Mouse (Mus musculus) brown adipose tissue, adult 24 weeks (tissue): ENCODE results near the gene Prnd. TPM values are rescaled to one million over a fixed set of nuclear protein-coding genes. Genes with fewer than 3 reads are reported as not detected.
A peak's percentile ranks its signal among the peaks of the same experiment; 100 is the strongest.

Experiments
- H3K27ac ChIP-seq: fragments of 200-500 bp; replicated peaks from 2 replicates; pipeline ENCODE4 v1.5.1; 2012; ENCODE audit warnings: low read depth, mild to moderate bottlenecking, low read length
- H3K4me1 ChIP-seq: fragments of 200-500 bp; 2 replicates; pipeline ENCODE4 v1.6.1; 2012; ENCODE audit warnings: low read length, mixed read lengths; ENCODE audit not compliant: control insufficient read depth, insufficient read depth, insufficient read length
- H3K4me3 ChIP-seq: fragments of 200-500 bp; 2 replicates; pipeline ENCODE4 v1.5.1; 2012; ENCODE audit warnings: low read depth, mild to moderate bottlenecking, low read length, moderate library complexity; ENCODE audit not compliant: insufficient read depth
- polyA plus RNA-seq: library from polyadenylated mRNA; stranded (reverse); fragments of >200 nt; gene quantifications from 2 replicates; pipeline ENCODE4 v1.2.4, GENCODE M21; 2012; ENCODE audit not compliant: missing spikeins, insufficient read depth, insufficient read length

Gene Prnd
- polyA plus RNA-seq, 1 experiment, result 0.71 TPM

DNA sequence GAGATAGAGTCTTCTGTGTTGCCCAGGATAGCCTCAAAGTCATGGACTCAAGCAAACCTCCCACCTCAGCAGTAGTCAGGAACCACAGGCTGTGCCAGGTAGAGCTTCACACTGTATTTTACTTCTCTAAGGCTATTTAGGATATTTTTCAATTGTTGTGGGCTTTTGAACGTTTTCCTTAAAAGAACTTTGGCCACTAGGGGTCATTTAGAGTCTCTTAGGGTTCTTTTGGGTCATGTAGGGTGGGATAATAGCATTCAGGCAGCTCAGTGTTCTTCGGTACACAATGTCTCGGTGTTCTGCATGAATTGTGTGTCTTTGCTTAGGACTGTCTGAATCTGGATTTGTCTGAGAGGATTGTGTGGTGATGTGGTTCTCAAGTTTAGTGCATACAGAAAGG, 37.3 kb downstream of the Prnd start:
- Histone ChIP-seq H3K27ac (no peak overlapping the region), H3K4me3 (no peak overlapping the region)

DNA sequence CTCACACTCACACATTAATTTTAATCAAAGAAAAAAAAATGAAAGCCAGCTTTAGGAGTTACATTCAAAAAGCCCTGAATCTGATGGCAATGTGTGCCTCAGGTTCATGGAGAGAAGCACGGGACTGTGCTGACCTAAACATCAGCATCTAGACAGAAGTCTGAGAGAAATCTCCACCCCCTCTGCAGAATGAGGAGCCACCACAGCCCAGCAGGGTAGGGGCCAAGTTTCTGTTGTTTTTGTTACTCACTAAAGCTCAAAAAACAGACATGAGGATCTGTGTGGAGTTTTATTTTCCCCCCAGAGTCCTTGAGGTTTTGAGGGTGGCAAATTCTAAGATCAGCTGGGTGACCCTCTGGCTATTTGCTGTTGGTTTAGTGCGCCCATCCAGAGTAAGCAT, 37.9 kb downstream of the Prnd start:
- Histone ChIP-seq H3K4me1 (no peaks in the 10 kb centered on the region), H3K27ac (no peak overlapping the region)

More for the DNA sequence above, 37.3 kb downstream of the Prnd start:
- H3K4me1 ChIP-seq, result no peaks in the 10 kb centered on the region

DNA sequence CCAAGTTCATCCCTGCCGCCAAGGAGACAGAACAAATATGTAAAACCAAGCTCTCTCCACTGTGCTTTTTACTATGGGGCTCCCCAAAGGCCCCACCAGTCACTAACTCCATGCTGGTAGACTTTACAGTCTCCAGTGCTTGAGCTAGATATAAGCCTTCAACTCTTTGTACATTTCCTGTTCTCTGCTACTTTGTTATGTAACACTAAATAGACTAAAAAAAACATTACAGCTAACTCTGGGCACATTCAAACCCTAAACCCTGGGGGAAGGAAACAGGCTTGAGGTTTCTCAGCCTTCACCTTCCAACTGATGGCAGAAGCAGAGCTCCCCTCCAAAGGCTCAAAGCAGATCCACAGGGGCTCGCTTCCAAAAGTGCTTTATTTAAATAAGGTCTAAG, 41.8 kb downstream of the Prnd start:
- no peaks in the 10 kb centered on the region for H3K4me1 ChIP-seq
- H3K27ac ChIP-seq, result no peak overlapping the region
- H3K4me3 ChIP-seq, result no peak overlapping the region

More for the DNA sequence above, 37.9 kb downstream of the Prnd start:
- no peak overlapping the region for H3K4me3 ChIP-seq

DNA sequence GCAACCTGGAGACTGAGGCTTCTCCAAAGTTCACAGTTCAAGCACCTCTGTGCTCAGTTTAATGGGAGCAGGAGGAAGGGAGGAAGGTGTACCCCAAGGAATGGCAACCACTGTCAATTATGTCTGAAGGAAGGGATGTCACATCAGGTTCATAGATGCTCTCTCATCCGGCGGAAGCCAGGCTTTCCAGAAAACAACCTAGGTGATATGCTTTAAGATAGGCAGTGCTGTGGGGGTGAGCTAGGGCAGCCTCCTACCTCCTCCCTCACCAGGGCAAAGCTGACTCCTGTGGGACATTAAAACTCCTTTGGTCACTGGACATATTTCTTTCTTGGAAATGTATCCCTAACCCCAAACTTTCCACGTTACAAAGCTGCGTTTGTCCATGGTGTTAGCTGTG, 42.5 kb downstream of the Prnd start:
- no peak overlapping the region for H3K4me3 ChIP-seq
- no peaks in the 10 kb centered on the region for H3K4me1 ChIP-seq
- no peak overlapping the region for H3K27ac ChIP-seq

DNA sequence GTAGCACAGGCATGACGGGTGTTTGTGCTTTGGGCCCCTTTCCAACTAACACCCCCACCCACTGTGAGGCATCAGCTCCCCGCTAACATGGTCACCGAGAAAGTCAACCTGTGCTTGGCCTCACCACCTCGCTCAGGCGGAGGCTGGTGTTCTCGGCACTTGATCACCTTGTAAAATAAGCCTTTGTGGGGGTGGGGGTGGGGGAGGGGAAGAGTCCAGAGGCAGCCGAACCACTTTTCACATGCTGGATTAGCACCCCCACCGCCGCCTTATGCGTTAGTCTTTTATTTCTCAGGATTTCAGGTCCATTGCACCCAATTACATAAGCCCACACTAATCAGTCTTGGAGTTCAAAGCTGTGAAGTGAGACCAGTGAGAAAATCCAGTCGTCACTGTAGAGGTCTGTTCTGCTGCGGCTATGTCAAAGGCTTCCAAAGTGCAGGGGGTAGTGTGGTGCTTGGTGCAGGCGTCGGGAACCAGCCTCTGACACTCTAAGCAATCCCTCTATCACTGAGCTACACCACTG, 43.0 kb downstream of the Prnd start:
- Histone ChIP-seq H3K4me3 (no peak overlapping the region), H3K27ac (no peak overlapping the region), H3K4me1 (no peaks in the 10 kb centered on the region)

DNA sequence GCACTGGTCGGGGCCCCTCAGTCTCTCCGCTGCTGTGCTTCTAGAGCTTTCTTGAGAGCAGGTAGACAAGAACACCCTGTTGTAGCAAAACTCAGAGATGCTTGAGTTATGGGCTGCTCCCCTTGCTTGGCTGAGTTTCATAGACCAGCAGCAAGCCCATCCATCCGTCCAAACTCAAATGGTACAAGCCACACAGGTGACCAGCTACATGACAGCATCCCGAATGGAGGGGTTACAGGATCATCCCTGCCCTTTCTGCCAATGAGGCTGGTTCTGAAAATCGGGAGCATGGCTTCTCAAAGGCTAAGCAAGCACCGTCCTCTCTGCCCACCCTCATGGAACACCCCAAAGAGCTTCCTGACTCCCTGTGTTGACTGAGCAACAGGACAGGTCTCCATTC, 44.3 kb downstream of the Prnd start:
- H3K4me1 ChIP-seq, result no peaks in the 10 kb centered on the region

DNA sequence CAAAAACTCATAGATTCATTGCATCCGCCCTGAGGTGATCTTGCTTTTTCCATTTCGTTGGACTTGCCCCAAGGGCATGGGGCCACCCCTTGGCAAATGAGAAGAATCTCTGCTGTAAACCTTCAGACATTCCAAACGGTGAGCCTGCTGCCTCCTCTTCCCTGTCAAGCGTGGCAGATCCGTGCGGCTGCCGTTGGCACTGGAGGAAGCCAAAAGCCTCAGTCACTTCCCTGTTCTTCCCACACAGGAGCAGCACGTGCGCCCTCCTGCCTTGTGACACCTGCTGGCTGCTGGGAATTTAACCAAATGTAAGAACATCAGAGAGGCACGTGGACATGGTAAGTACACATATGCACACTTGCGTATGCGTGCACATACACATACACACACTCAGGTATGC, 45.1 kb downstream of the Prnd start:
- no peak overlapping the region for H3K4me3 ChIP-seq
- H3K4me1 ChIP-seq, result no peaks in the 10 kb centered on the region
- no peak overlapping the region for H3K27ac ChIP-seq

More for the DNA sequence above, 44.3 kb downstream of the Prnd start:
- Histone ChIP-seq H3K27ac (no peak overlapping the region), H3K4me3 (no peak overlapping the region)

DNA sequence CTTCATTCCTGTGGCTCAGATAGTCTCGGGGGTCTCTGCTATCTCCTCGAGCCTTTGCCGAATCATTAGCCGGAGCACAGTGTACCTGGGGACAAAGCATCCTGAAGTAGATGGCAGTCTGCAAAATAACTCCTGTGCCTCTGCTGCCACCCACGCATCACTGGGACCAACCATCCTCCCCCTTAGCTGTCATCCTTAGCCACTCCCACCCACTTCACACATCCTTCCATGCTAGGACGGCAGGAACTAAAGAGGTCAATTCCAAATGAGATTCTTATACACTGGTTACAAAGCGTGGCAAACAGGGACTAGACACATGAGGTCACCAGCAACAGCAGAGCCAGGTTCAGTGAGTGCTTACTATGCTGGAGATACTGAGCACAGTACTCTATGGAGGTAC, 45.7 kb downstream of the Prnd start:
- H3K27ac ChIP-seq, result no peak overlapping the region
- H3K4me1 ChIP-seq, result no peaks in the 10 kb centered on the region
- no peak overlapping the region for H3K4me3 ChIP-seq

DNA sequence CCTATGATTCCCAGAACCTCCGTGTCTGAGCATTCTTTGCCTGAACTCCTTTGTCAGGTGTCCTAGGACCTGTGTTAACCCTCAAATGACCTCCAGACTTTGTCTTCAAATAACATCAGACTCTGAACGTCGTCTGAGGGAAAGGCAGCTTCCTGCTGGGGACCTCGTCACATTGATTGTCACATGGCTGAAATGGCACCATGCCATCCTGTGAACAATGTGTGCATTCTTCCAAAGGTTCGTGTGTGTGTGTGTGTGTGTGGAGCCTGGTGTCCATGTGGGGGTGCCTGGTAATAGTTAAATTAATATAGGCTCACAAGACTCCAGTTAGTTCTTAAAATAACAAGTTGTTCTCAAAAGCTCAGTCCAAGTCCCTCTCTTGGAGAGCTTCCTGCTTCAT, 46.7 kb downstream of the Prnd start:
- no peaks in the 10 kb centered on the region for H3K4me1 ChIP-seq
- no peak overlapping the region for H3K4me3 ChIP-seq
- H3K27ac ChIP-seq, result no peak overlapping the region

DNA sequence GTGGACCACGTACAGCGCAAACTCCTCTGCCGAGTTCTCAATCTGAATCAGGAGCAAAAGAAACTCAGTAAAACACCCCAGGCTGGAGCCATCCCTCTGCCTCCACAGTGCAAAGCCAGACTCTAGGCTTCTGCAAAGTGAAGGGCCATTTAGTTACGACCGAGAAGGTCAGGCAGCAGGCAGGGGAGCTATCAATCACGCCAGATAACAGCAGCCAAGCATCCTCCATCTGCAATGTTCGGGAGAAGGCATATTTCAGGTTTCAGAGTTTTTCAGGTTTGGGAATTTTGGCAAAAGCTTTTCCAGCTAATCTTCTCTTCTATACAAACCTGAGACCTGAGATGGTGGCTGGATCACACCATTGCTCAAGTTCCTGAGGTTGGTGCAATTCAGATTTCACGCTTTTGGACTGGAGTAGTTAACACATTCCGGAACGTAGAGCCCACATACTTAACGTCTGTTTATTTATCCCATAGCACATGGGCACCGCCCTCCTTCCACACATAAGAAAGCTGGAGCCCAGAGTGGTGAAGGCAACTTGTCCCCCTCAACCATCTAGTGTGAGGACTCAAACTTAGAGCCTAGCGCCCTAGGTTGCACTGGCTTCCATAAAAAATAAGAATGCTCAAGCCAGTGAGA, 51.2 kb downstream of the Prnd start:
- Histone ChIP-seq H3K4me3 (no peak overlapping the region), H3K27ac (no peak overlapping the region)

DNA sequence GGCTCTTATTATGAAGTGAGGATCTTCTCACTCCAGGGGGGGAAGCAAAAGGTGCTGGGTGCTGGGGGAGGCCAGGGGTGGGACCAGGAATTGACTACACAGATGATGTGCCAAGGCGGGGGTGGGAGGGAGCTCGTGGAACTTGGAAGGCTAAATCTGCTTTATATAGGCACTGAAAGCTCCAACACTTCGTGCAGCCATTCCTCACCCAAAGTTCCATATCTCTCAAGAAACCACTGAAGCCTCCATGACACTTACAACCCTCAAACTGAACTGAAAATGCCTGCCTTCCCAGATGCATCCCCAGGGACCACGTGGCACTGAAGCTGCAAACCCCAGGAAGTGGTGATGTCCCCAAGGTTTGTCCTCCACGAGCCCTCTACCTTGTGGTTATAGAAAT, 53.3 kb downstream of the Prnd start:
- H3K4me1 ChIP-seq, result peaks cover 6% of the 10 kb centered on the region; the same call in 1 of the 2 replicates
- H3K4me3 ChIP-seq, result no peak overlapping the region
- no peak overlapping the region for H3K27ac ChIP-seq

More for the DNA sequence above, 51.2 kb downstream of the Prnd start:
- peaks cover 1% of the 10 kb centered on the region; the same call in 1 of the 2 replicates for H3K4me1 ChIP-seq

DNA sequence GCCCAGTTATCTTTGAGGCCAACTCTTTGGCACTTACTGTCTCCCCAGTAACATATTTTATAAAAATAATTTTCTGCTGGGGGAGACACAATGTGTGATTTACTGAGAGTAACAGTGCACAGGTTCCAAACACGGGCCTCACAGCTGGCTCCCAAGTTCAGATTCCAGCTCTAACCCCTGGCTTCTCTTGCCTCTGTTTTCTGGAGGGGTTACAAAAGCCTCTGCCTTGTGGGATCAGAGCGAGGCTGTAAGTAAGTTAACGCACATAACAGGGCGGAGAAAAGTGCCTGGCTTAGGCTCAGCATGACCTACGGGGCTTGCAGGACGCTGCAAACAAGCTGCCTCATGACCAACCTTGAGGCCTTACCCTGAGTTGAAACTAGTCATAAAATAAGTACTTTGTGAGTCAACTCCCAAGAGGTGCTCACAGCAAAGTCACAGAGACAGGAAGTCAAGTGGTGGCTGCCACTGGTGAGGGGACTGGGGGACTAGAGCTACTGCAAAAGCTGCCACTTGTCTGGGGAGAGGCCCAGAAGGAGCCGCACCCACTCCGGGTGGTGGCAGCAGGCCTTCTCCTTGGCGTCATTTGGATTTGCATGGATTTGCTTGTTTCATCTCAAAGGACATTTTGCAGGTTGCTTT, 54.0 kb downstream of the Prnd start:
- no peak overlapping the region for H3K4me3 ChIP-seq
- peak overlapping the region; percentile 68; the same call in 1 of the 2 replicates for H3K27ac ChIP-seq
- H3K4me1 ChIP-seq, result peaks cover 6% of the 10 kb centered on the region; the same call in 1 of the 2 replicates

DNA sequence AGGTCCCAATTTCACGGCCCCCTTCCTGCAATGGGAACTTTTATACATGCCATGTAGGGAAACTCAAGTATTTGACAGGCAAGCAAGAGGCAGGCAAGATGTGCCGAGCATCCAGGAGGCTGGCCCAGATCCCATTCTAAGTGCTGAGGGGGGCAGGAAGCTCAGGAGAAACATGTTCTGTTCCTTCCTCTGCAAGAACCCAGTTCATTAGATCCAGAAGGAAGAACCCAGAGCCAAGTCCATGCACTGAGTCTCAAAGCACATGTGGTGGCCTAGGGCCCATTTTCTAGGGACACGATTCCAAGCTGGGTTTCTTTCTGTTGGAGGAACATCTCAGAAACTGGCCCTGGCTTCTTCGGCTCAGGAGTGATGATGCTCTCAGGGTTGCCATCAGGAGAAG, 54.8 kb downstream of the Prnd start:
- Histone ChIP-seq H3K27ac (peak overlapping the region; percentile 68), H3K4me1 (peaks cover 6% of the 10 kb centered on the region; the same call in 1 of the 2 replicates)

More for the DNA sequence above, 54.8 kb downstream of the Prnd start:
- no peak overlapping the region for H3K4me3 ChIP-seq
